Mouse (Mus musculus): ENCODE measurements around the gene Olfr1051. TPM values are rescaled to one million over a fixed set of nuclear protein-coding genes. Genes with fewer than 3 reads are reported as not detected.
"Not testable (repeated sequence)": the region's sequence is repeated elsewhere in the genome, so short reads cannot be mapped to it uniquely, and the experiment has no call there.

Olfr1051 gene
- not detected in 2 replicates for polyA plus RNA-seq (2015; fragmentation: Nextera tagmentation; extraction: Ambion mirVana)

DNA sequence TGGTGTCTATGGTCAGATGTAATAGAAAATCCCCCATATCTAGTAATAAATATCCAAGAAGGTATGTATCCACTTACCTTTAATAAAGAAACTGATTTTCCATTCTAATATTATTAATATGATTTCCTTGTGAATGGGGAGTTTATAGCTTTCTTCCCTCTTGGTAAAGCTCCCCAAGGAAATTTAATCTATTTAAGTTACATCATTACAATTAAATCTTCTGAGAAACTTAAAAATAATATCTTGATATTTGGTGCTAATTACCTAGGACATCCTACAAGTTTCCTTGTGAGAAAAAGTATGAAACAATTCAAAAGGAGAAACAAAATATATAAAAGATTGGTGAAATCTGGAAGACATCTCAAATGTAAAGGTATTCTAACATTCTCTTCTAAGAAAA lies at the start of gene Olfr1051:
Gene Olfr1051, minus strand, starts transcription at position 101 of the 400 bp plus-strand sequence.
- not testable (repeated sequence) for H3K4me1 ChIP-seq; H3K36me3 ChIP-seq; H3K27me3 ChIP-seq; H3K9ac ChIP-seq; ATAC-seq (ENCODE audit: insufficient number of reproducible peaks, insufficient read depth, low FRiP score, low TSS enrichment, low read depth); H3K27ac ChIP-seq; H3K9me3 ChIP-seq; H3K4me2 ChIP-seq; H3K4me3 ChIP-seq

DNA sequence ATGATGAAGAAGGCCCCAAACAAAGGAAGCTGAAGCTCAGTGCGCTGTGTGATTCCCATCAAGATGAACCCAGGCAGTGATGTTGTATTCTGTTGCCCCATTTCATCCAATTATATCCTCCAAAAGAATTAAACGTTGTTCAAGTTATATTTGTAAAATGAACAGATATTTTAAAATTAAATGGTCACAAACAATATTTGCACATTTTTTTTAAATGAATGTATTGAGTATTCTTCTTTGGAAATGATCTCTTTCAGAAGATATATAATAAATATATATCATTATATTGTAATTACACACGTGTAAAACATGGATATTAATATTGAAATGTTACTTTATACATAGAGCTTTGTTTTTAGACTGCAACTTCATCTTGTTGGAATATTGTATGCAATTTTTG lies 36.3 kb upstream of the Olfr1051 start, which contains the start of gene Olfr1053:
Gene Olfr1053, minus strand, starts transcription at position 101 of the 400 bp plus-strand sequence.
- Histone ChIP-seq H3K9me3 (no peaks in the 10 kb centered on the region), H3K27me3 (no peaks in the 10 kb centered on the region), H3K27ac (no peak within 1 kb of the TSS), H3K4me3 (no peak within 1 kb of the TSS), H3K36me3 (no peaks in the 10 kb centered on the region), H3K9ac (no peak within 1 kb of the TSS), H3K4me1 (no peaks in the 10 kb centered on the region), H3K4me2 (no peak within 1 kb of the TSS)
- no peak for ATAC-seq (ENCODE audit: insufficient number of reproducible peaks, insufficient read depth, low FRiP score, low TSS enrichment, low read depth)
- WGBS: 67% methylated on average over 3 of the region's 3 CpGs

DNA sequence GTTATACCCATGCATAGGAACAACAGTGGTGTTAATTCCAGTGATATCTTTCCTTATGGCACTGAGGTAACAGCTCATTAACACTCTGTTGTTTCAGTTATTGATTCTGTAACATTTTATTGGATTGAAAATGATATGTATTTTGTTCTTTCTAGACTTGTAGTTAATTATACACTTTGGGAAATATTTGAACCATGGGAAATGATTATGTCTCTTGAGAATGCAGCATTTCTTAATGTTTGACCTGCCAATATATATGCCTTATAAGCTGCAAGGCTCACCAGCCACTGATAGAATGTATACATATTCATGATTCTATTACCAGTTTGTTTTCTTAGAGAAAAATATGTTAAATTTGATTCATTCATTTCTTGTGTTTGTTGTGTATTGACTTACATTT lies 13.3 kb upstream of the Olfr1051 start, which contains the start of gene Olfr1052:
Gene Olfr1052, plus strand, starts transcription at position 301 of the 400 bp plus-strand sequence.
- Histone ChIP-seq H3K27me3 (no peaks in the 10 kb centered on the region), H3K9ac (no peak within 1 kb of the TSS), H3K4me2 (no peak within 1 kb of the TSS), H3K4me3 (no peak within 1 kb of the TSS), H3K36me3 (no peaks in the 10 kb centered on the region), H3K27ac (no peak within 1 kb of the TSS), H3K9me3 (no peaks in the 10 kb centered on the region), H3K4me1 (no peaks in the 10 kb centered on the region)
- ATAC-seq (ENCODE audit: insufficient number of reproducible peaks, insufficient read depth, low FRiP score, low TSS enrichment, low read depth): no peak

DNA sequence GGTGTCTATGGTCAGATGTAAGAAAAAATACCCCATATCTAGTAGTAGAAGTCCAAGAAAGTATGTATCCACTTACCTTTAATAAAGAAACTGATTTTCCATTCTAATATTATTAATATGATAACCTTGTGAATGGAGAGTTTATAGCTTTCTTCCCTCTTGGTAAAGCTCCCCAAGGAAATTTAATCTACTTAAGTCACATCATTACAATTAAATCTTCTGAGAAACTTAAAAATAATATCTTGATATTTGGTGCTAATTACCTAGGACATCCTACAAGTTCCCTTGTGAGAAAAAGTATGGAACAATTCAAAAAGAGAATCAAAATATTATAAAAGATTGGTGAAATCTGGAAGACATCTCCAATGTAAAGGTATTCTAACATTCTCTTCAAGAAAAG lies 20.7 kb downstream of the Olfr1051 start, which contains the start of gene Olfr1049:
Gene Olfr1049, minus strand, starts transcription at position 101 of the 400 bp plus-strand sequence.
- not testable (repeated sequence) for H3K9me3 ChIP-seq; ATAC-seq (ENCODE audit: insufficient number of reproducible peaks, insufficient read depth, low FRiP score, low TSS enrichment, low read depth); H3K4me2 ChIP-seq; H3K4me1 ChIP-seq; H3K27me3 ChIP-seq; H3K9ac ChIP-seq; H3K4me3 ChIP-seq; H3K27ac ChIP-seq; H3K36me3 ChIP-seq

DNA sequence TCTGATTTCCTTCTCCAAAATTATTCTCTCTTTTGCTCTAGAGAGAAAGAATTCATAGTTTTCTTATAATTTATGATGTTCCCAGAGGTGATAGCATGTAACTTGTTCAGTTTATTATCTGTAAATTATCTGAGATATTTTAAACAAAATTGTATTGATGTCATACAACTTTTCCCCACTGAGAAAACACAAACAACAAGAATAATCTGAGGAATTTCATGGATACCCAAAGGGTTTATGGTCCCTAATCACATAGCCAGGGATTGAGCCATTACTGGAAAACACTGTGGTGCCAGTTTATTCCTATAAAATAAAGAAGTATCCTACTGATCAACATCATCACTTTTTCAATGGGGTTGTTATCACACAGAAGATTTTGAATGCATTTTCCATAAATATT lies 38.7 kb downstream of the Olfr1051 start, which contains the start of gene Olfr1048:
Gene Olfr1048, minus strand, starts transcription at position 101 of the 400 bp plus-strand sequence.
- ATAC-seq (ENCODE audit: insufficient number of reproducible peaks, insufficient read depth, low FRiP score, low TSS enrichment, low read depth): no peak
- H3K4me2 ChIP-seq: no peak within 1 kb of the TSS
- H3K27ac ChIP-seq: no peak within 1 kb of the TSS
- no peaks in the 10 kb centered on the region for H3K4me1 ChIP-seq
- no peak within 1 kb of the TSS for H3K4me3 ChIP-seq
- H3K9me3 ChIP-seq: no peaks in the 10 kb centered on the region
- H3K36me3 ChIP-seq: no peaks in the 10 kb centered on the region
- H3K9ac ChIP-seq: no peak within 1 kb of the TSS
- no peaks in the 10 kb centered on the region for H3K27me3 ChIP-seq

DNA sequence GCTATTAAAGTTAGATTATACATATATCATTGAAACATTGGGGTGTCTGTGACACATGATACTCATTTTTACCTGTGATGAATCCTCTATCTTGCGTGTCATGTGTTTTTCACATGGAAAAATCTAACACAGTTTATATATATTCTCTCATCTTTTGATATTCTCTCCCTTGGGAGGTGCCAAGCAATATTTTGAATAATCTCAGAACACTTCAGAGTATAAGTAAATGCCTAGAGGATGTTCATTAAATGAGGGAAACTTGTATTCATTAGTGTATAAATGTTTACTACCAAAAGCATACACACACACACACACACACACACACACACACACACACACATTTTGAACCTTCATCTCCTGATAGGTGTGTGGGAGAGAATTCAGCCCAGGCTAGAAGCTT lies 47.6 kb downstream of the Olfr1051 start, which contains the start of gene Olfr1047:
Gene Olfr1047, minus strand, starts transcription at position 101 of the 400 bp plus-strand sequence.
- no peak within 1 kb of the TSS for H3K4me2 ChIP-seq
- ATAC-seq (ENCODE audit: insufficient number of reproducible peaks, insufficient read depth, low FRiP score, low TSS enrichment, low read depth): no peak
- H3K27ac ChIP-seq: no peak within 1 kb of the TSS
- no peaks in the 10 kb centered on the region for H3K9me3 ChIP-seq
- no peak within 1 kb of the TSS for H3K9ac ChIP-seq
- no peaks in the 10 kb centered on the region for H3K4me1 ChIP-seq
- no peaks in the 10 kb centered on the region for H3K36me3 ChIP-seq
- H3K4me3 ChIP-seq: no peak within 1 kb of the TSS
- H3K27me3 ChIP-seq: no peaks in the 10 kb centered on the region
- 92% methylated on average over 1 of the region's 1 CpGs for WGBS

Other genes starting within 250 kb of the Olfr1051 start
- gene Olfr1034, start 233.2 kb downstream of the Olfr1051 start, polyA plus RNA-seq (2015; fragmentation: Nextera tagmentation; extraction: Ambion mirVana): not detected in 2 replicates
- 0.06 TPM in 1 of 2 replicates, not detected in the other for gene Olfr1036, start 205.1 kb downstream of the Olfr1051 start, polyA plus RNA-seq (2015; fragmentation: Nextera tagmentation; extraction: Ambion mirVana)
- gene Olfr1037, start 191.7 kb downstream of the Olfr1051 start, polyA plus RNA-seq (2015; fragmentation: Nextera tagmentation; extraction: Ambion mirVana): not detected in 2 replicates
- gene Olfr1039, start 143.2 kb downstream of the Olfr1051 start, polyA plus RNA-seq (2015; fragmentation: Nextera tagmentation; extraction: Ambion mirVana): 0.08 TPM in 1 of 2 replicates, not detected in the other
- not detected in 2 replicates for gene Olfr1040, start 132.4 kb downstream of the Olfr1051 start, polyA plus RNA-seq (2015; fragmentation: Nextera tagmentation; extraction: Ambion mirVana)
- not detected in 2 replicates for gene Olfr1042, start 117.2 kb downstream of the Olfr1051 start, polyA plus RNA-seq (2015; fragmentation: Nextera tagmentation; extraction: Ambion mirVana)
- gene Olfr1043, start 111.6 kb downstream of the Olfr1051 start, polyA plus RNA-seq (2015; fragmentation: Nextera tagmentation; extraction: Ambion mirVana): 0.18 TPM in 1 of 2 replicates, not detected in the other
- gene Olfr1044, start 101.3 kb downstream of the Olfr1051 start, polyA plus RNA-seq (2015; fragmentation: Nextera tagmentation; extraction: Ambion mirVana): not detected in 2 replicates
- gene Olfr52, start 93.4 kb downstream of the Olfr1051 start, polyA plus RNA-seq (2015; fragmentation: Nextera tagmentation; extraction: Ambion mirVana): not detected in 2 replicates
- not detected in 2 replicates for gene Olfr1045, start 76.1 kb downstream of the Olfr1051 start, polyA plus RNA-seq (2015; fragmentation: Nextera tagmentation; extraction: Ambion mirVana)
- not detected in 2 replicates for gene Olfr1046, start 59.8 kb downstream of the Olfr1051 start, polyA plus RNA-seq (2015; fragmentation: Nextera tagmentation; extraction: Ambion mirVana)
- not detected in 2 replicates for gene Olfr1047, start 47.7 kb downstream of the Olfr1051 start, polyA plus RNA-seq (2015; fragmentation: Nextera tagmentation; extraction: Ambion mirVana)
- not detected in 2 replicates for gene Olfr1048, start 38.8 kb downstream of the Olfr1051 start, polyA plus RNA-seq (2015; fragmentation: Nextera tagmentation; extraction: Ambion mirVana)
- not detected in 2 replicates for gene Olfr1049, start 20.8 kb downstream of the Olfr1051 start, polyA plus RNA-seq (2015; fragmentation: Nextera tagmentation; extraction: Ambion mirVana)
- gene Olfr1052, start 13.4 kb upstream of the Olfr1051 start, polyA plus RNA-seq (2015; fragmentation: Nextera tagmentation; extraction: Ambion mirVana): not detected in 2 replicates
- gene Olfr1053, start 36.2 kb upstream of the Olfr1051 start, polyA plus RNA-seq (2015; fragmentation: Nextera tagmentation; extraction: Ambion mirVana): not detected in 2 replicates
- gene Olfr1054, start 56.3 kb upstream of the Olfr1051 start, polyA plus RNA-seq (2015; fragmentation: Nextera tagmentation; extraction: Ambion mirVana): not detected in 2 replicates
- gene Olfr1055, start 71.2 kb upstream of the Olfr1051 start, polyA plus RNA-seq (2015; fragmentation: Nextera tagmentation; extraction: Ambion mirVana): not detected in 2 replicates
- gene Olfr1056, start 83.4 kb upstream of the Olfr1051 start, polyA plus RNA-seq (2015; fragmentation: Nextera tagmentation; extraction: Ambion mirVana): not detected in 2 replicates
- gene Olfr1057, start 99.3 kb upstream of the Olfr1051 start, polyA plus RNA-seq (2015; fragmentation: Nextera tagmentation; extraction: Ambion mirVana): not detected in 2 replicates
- gene Olfr1058, start 109.5 kb upstream of the Olfr1051 start, polyA plus RNA-seq (2015; fragmentation: Nextera tagmentation; extraction: Ambion mirVana): 0.30 TPM in 1 of 2 replicates, not detected in the other
- not detected in 2 replicates for gene Olfr1061, start 135.0 kb upstream of the Olfr1051 start, polyA plus RNA-seq (2015; fragmentation: Nextera tagmentation; extraction: Ambion mirVana)
- not detected in 2 replicates for gene Olfr1062, start 147.7 kb upstream of the Olfr1051 start, polyA plus RNA-seq (2015; fragmentation: Nextera tagmentation; extraction: Ambion mirVana)
- gene Olfr1065, start 171.5 kb upstream of the Olfr1051 start, polyA plus RNA-seq (2015; fragmentation: Nextera tagmentation; extraction: Ambion mirVana): not detected in 2 replicates
- not detected in 2 replicates for gene Olfr1066, start 177.2 kb upstream of the Olfr1051 start, polyA plus RNA-seq (2015; fragmentation: Nextera tagmentation; extraction: Ambion mirVana)
- not detected in 2 replicates for gene Olfr228, start 208.3 kb upstream of the Olfr1051 start, polyA plus RNA-seq (2015; fragmentation: Nextera tagmentation; extraction: Ambion mirVana)
- gene Olfr1076, start 229.4 kb upstream of the Olfr1051 start, polyA plus RNA-seq (2015; fragmentation: Nextera tagmentation; extraction: Ambion mirVana): not detected in 2 replicates

All from embryonic facial prominence, embryonic 13.5 days (tissue).